Mouse (Mus musculus): ENCODE results near the gene Nxph1.

Gene Nxph1

GRCm38 (mm10) chr6:8959810-8960209 is 11.6 kb downstream of the Nxph1 start:
- in situ Hi-C loops (cut with MboI, MseI): no loop called here

- in situ Hi-C loops (cut with MboI, MseI): no loop called here
These were observed 22.3 kb downstream of the Nxph1 start for GRCm38 (mm10) chr6:8970576-8970975.

DNA sequence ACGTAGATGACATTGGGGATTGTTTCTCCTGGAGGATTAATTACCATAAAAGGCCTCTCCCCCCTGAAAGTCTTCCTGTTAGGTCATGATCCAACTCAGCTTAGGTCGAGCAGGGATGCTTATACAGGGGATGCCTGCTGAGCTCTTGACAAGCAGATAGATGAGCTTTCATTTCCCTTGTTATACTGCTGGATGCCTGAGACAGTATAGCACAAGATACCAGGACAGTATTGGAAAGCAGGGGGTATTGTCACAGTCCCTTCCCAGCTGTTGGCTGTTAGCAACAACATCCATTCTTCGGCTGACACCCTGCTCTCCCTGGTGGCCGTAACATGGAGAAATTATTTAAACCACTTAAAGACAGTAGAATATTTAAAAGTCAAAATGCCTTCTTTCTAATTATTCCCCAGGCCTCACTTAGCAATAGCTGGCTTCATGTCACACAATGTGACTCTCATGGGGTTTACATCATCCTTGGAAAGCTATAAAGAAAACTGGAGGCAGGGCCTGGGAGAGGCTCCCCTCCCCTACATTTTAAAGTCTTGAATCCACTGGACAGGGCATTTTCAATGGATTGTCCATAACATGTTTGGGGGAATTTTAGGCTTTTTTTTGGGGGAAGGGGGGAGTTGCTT is 31.1 kb downstream of the Nxph1 start:
- in situ Hi-C loops (cut with MboI, MseI): no loop called here

DNA sequence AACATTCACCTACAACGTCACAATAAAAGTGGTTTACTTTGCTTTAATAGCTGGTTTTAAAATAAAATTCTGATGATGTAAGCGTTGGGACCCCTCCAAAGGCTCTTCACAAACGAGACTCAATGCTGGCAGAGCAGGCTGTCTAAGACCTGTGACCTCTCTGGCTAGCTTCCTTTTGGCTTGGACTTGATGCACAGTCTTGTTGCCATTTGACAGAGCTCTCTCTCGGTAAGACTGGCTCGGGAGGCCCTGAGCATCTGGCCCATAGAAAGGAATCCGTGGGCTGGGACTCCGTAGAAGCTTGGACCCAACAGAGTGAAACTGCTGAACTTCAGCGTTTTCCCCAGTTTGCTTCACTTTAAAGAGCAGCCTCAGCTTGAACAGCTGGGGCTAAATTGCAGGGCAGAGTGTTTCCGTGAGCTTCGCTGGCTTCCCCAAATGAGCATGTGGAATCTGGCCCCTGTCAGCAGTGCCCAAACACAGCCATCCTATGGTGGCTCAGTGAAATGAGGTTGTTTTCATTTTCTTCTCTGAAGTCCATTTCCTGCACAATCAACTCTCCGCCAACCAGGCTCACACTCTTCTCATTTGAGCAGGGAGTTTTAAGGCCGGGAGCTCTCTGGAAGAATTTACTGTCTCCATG is 48.2 kb downstream of the Nxph1 start:
- in situ Hi-C loops (cut with MboI, MseI): no loop called here

DNA sequence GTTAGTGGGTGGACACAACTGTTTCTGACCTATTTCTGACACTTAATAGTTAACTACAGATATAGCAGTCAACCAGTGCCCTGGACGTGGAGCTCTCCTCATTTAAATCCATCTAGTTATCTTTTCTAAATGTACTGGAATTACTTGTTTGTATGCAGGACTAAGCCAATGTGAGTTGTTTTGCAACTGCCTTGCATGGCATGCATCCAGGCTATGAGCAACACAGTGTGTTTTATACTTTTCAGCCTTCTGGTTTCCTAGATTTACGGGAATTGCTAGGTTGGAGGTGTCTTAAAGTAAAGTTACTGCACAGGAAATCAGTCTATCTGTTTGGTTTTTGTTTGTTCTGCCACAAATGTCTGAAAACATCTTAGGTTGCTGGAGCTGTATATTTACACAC is 49.1 kb downstream of the Nxph1 start:
- in situ Hi-C loops (cut with MboI, MseI): no loop called here

- in situ Hi-C loops (cut with MboI, MseI): no loop called here
These were observed 54.5 kb downstream of the Nxph1 start for GRCm38 (mm10) chr6:9002686-9003085.

DNA sequence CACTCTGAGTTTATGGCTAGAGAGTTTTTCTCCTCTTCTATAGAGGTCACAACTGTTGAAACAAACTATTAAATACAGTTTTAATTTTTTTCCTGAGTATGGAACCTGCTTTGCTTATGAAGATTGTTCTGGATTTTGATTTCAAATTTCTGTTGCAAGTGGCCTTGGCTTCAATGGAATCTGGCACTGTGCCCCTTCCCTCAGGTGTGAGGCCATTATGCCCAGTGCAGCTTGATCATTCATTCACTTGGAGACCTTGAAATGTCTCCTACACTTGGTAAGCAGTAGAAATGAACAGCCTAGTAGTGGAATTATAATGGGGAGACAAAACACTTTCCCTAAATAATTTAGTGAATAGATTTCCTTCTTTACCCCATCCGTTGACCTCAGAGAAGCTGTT is 78.4 kb downstream of the Nxph1 start:
- in situ Hi-C loops (cut with MboI, MseI): no loop called here

DNA sequence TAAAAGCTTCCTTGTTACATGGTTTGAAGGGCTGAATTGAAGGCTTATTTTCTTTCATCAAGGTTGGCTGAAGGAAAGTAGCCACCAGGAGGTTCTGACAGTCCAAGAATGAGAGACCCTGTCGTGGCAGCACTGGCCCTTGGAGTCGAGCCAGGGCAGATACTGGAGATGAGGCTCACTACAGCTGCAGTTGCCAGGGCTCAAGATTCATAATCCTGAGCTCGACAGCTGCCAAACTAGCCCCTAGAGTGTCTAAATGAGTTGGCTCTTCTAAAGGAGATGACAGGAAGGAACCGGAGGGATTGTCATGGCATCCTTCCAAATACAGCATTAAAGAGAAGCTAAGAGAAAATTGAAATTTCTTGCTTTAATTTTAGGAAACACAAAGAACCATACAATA is 78.9 kb downstream of the Nxph1 start:
- in situ Hi-C loops (cut with MboI, MseI): no loop called here

DNA sequence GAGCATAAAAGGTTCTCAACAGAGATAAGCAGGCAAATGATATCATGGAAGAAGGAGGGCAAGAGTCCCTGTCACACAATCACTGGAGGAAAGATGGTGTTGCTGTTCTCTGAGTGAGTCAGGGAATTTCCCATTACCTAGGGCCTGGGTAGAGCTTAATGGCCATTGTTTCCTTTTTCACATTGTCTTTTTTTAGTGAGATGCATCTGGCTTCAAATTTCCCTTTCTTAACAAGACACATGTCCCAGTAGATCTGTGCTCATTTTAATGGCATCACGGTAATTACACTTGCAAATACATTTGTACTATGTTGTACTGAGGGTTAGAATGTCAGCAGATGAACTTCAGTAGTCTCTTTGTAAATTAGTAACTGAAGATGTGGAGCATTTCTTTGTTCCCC is 80.3 kb downstream of the Nxph1 start:
- in situ Hi-C loops (cut with MboI, MseI): no loop called here

DNA sequence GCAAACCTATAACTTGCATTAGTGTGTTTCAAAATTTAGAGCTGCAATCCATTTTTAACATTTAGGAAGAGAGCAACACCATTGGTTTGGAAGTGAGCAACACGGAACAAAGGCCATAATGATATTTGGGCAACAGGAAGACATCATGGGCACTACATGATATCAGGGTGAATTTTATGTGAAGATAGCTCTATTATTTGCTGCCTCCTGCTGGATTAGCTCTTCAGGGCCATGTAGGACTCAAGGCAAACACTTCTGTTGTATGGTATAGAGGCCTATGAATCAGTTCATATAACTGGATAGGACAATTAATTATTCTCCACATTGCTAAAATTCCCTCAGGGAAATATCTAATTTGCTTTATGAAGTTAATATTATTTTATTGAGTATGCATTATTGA is 91.1 kb downstream of the Nxph1 start:
- in situ Hi-C loops (cut with MboI, MseI): no loop called here

DNA sequence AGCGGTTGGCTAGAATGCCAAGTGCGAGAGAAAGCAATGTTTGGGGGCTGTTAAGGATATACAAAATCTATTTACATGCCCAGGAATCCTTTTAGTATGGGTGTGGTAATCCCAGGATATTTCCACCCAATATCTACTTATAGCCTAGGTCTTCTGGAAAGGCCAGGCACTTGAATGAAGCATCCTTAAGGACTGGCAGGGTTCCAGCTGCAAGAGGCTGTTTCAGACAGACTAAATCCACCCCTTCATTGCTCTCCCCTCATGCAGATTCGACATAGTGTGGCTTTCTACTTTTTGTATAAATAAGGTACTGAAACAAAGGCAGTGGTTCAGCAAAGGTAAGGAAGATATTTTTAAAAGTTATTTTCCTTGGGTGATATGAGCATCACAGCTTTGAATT is 92.8 kb downstream of the Nxph1 start:
- in situ Hi-C loops (cut with MboI, MseI): no loop called here

DNA sequence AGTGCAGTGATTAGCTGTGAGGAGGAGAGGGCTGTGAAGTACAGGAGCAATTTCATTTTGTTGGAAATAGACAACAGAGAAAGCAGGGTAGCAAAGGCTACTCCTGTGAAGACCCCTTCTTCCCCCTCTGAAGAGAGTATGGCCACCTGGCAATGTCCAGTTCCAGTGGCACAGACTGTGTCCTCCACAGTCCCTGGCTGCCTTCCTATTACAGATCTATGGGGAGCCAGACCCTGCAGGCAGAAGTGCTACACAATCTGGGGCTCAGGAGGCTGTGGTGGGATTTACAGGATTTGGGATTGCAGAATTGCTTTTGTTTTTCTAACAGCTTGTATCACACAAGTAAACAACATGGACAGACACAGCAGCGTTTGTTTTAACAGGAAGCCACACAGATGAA is 94.2 kb downstream of the Nxph1 start:
- in situ Hi-C loops (cut with MboI, MseI): no loop called here

DNA sequence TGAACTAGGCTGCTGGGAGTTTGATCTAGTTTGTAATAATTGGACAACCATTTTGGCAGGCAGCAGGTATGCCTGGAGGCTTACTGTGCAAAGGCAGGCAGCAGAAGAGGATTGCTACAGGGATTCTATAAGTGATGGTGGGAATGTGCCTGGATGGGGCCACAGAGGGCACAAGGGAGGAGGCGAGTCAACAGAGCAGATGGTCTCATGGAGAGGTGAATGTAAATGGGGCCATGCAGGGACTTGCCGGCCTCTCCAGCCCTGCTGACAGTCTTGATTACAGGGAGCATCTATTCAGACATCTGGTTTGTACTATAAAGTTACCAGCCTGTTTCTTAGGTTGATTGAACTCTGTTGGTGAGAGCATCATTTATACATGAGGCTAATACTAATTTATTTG is 98.6 kb downstream of the Nxph1 start:
- in situ Hi-C loops (cut with MboI, MseI): no loop called here

GRCm38 (mm10) chr6:9061261-9062105 is 113.3 kb downstream of the Nxph1 start:
- in situ Hi-C loops (cut with MboI, MseI): loop anchor here (5.0 kb wide), 1 partner anchor 1444 kb away; no protein-coding TSS in a partner anchor

GRCm38 (mm10) chr6:9066435-9066834 is 118.2 kb downstream of the Nxph1 start:
- in situ Hi-C loops (cut with MboI, MseI): no loop called here

DNA sequence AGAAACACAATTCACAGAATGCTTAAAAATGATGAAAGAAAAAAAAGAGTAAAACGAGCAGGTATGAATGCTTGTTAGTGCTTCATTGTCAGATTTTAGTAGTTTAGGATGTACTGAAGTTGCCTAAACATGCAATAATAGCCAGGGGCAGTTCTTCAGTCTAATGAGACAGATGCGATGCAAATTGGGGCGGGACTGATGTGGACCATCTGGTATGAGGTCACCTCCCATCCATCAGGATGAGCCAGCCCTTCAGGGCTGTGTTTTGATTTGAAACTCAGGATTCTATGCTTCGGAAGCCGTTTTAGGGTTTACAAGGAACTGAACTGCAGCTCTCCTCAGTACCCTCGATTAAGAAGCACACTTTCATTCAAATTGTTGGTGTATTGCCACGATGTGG is 121.7 kb downstream of the Nxph1 start:
- in situ Hi-C loops (cut with MboI, MseI): no loop called here

GRCm38 (mm10) chr6:9076463-9076862 is 128.2 kb downstream of the Nxph1 start:
- in situ Hi-C loops (cut with MboI, MseI): no loop called here

DNA sequence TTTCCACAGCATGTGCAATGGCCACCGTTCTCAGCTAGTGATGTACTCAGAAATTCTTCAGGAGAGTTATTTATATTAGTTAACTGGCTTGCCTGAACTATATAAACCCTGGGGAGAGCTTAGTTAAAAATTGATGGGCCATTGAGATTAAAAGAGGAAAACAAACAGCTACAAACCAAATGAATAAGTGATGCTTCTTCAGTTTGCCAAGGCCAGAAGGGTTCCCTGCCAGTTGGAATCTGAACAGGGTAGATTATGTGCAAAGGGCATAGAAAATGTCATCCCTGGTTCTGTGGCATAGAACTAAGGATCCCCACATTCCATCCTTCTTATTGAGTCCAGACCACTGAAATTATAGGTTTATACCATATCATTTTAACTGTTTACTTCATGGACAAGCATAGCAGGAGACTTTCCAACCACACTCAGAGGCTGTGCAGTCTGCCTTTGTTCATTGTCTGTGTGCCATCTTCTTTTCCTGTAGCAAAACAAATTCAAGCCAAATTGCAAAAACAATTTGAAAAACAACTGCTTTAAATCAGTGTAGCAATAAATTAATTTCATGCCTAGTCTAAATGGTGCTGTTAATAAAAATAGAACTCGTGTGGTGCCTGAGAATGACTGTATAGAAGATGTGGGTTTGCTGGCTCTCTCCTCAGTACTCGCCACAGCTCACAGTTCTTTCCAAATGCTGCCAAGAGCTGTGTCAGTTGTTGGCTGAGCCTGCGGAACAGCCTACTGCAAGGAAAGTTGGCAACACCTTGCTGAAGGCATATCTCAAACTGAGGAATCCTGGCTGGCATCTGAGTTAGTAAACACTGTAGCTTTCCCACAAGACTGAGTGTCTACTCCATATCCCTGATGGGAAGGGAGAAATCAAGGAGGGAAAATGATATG is 129.8 kb downstream of the Nxph1 start:
- in situ Hi-C loops (cut with MboI, MseI): no loop called here

DNA sequence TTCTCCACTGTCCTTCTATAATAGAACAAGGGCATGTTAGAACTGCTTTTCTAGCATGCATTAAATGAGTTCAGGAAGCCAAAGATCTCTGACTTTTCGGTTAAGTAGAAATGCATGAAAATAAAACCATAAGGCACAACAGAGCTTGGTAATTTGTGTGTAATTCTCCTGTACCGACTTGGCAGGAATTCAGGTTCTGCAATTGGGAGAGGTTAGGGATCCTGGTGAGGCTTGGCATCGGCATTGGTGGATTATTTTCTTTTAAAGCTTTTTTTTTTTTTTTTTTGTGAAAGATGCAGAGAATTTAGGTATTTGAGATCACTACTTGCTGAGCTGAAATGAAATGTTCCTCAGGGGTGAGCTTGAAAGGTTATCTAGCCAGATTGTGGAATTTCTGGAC is 135.6 kb downstream of the Nxph1 start:
- in situ Hi-C loops (cut with MboI, MseI): no loop called here

DNA sequence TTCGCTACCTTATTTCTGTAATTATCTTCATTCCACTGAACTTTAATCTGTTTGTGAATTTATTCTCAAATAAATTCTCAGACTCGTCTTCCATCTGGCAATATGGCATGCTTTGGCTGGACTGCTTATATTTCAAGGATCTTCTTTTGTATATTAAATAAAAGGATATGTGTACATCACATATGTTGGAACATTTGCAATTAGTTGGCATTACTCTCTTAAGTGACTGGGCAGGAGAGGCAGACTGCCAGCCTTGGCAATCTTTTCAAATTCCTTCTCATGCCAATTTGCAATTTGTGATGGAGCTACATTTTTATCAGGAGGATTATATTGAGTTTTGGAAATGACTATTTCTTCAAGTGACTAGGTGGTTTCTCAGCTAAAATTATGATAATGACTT is 149.1 kb downstream of the Nxph1 start:
- in situ Hi-C loops (cut with MboI, MseI): no loop called here

DNA sequence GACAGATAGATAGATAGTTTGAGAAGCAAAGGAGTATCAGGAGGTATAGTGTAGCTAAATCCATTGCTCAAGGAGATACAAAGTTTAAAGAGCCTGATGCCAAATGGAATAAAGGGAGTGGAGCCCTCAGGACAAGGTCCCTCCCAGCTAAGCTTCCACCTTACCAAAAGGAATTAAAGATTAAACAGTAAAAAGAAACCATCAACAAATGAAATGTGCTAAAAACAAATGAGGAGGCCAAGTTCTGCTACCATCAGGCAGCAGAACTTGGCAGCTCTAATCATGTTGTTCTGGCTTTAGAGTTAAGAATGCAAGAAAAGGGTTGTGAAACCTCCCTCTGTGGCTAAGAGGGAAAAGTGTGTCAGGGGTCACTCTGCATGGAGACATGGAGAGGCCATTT is 159.1 kb downstream of the Nxph1 start:
- in situ Hi-C loops (cut with MboI, MseI): no loop called here

DNA sequence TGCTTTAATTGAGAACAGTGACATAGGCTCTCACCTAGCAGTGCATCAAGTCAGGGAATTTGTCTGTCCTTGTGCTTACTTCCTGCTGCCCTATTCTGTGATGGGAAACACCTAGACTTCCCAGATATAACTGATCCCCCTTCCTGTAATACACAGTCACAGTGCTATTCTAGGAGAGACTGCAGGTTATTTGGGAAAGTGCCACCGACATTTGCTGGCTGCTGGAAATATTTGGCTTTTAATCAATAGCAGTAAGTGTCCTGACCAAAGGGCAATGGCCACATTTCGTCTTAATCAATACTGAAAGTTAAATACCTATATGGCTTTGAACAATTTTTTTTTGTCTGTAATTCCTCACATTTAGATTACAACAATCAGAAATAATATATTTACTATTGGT is 170.9 kb downstream of the Nxph1 start:
- in situ Hi-C loops (cut with MboI, MseI): no loop called here
